Mouse (Mus musculus) forebrain, embryonic 11.5 days (tissue): ENCODE measurements around the gene Olfr351. TPM values are rescaled to one million over a fixed set of nuclear protein-coding genes. Genes with fewer than 3 reads are reported as not detected.

Source experiments
- ATAC-seq: fragments of 200-750 bp; cut with Nextera tagmentation; replicated peaks from 2 replicates; pipeline ENCODE4 v1.8.0; 2017; ENCODE audit warnings: moderate TSS enrichment; ENCODE audit not compliant: low FRiP score
- DNase-seq: peaks from one replicate; pipeline ENCODE4 v3.0.0-alpha.2; 2017; ENCODE audit warnings: low spot score
- H3K27ac ChIP-seq: fragments of 300-500 bp; sonication (generic); 2 replicates; pipeline ENCODE4 v1.5.1; 2014; ENCODE audit warnings: low read depth, low read length
- H3K27me3 ChIP-seq: fragments of 300-500 bp; sonication (generic); 2 replicates; pipeline ENCODE4 v1.6.1; 2014; ENCODE audit warnings: mild to moderate bottlenecking, low read length, mixed read lengths; ENCODE audit not compliant: control insufficient read depth, insufficient read depth
- H3K36me3 ChIP-seq: fragments of 300-500 bp; sonication (generic); 2 replicates; pipeline ENCODE4 v1.6.1; 2014; ENCODE audit warnings: mild to moderate bottlenecking, low read length, moderate library complexity, mixed read lengths; ENCODE audit not compliant: control insufficient read depth, insufficient read depth
- H3K4me1 ChIP-seq: fragments of 300-500 bp; sonication (generic); replicated peaks from 2 replicates; pipeline ENCODE4 v1.6.1; 2014; ENCODE audit warnings: low read length, mixed read lengths; ENCODE audit not compliant: control insufficient read depth, insufficient read depth
- H3K4me2 ChIP-seq: fragments of 300-500 bp; sonication (generic); 2 replicates; pipeline ENCODE4 v1.6.1; 2014; ENCODE audit warnings: low read depth, mild to moderate bottlenecking, low read length, moderate library complexity, mixed read lengths; ENCODE audit not compliant: severe bottlenecking
- H3K4me3 ChIP-seq: fragments of 300-500 bp; sonication (generic); 2 replicates; pipeline ENCODE4 v1.5.1; 2014; ENCODE audit warnings: low read depth, low read length
- H3K9ac ChIP-seq: fragments of 300-500 bp; sonication (generic); 2 replicates; pipeline ENCODE4 v1.6.1; 2014; ENCODE audit warnings: low read length
- H3K9me3 ChIP-seq: fragments of 300-500 bp; sonication (generic); 2 replicates; pipeline ENCODE4 v1.6.1; 2016; ENCODE audit warnings: low read length, mixed read lengths; ENCODE audit not compliant: control insufficient read depth
- WGBS: fragments of 180-500 bp; shearing (Covaris S2); extraction: QIAGEN DNeasy Blood & Tissue Kit; methylation state at CpG from one replicate; pipeline ENCODE4 v1.1.7; 2014; 5-methylcytosine and 5-hydroxymethylcytosine counted together
- polyA plus RNA-seq: library from polyadenylated mRNA; unstranded; fragments of >200 nt; fragmentation: Nextera tagmentation; extraction: Ambion mirVana; gene quantifications from 2 replicates; pipeline ENCODE4 v1.2.1, GENCODE M21; 2014

Olfr351 gene
- not detected in 2 replicates for polyA plus RNA-seq

- H3K4me2 ChIP-seq = no peak within 1 kb of the TSS
- 80% methylated on average over 1 of the region's 1 CpGs for WGBS
- no peak within 1 kb of the TSS for H3K27ac ChIP-seq
- no peak within 1 kb of the TSS for H3K9ac ChIP-seq
- ATAC-seq (no peak), DNase-seq (no peak)
- H3K27me3 ChIP-seq = no peaks in the 10 kb centered on the region
- H3K36me3 ChIP-seq = no peaks in the 10 kb centered on the region
- H3K4me3 ChIP-seq = no peak within 1 kb of the TSS
- H3K9me3 ChIP-seq = no peaks in the 10 kb centered on the region; the same call in 1 of the 2 replicates
- H3K4me1 ChIP-seq = no peaks in the 10 kb centered on the region
These were observed at the start of gene Olfr351 for GRCm38 (mm10) chr2:36862560-36862959. Gene Olfr351 (minus strand): TSS chr2:36862660.

DNA sequence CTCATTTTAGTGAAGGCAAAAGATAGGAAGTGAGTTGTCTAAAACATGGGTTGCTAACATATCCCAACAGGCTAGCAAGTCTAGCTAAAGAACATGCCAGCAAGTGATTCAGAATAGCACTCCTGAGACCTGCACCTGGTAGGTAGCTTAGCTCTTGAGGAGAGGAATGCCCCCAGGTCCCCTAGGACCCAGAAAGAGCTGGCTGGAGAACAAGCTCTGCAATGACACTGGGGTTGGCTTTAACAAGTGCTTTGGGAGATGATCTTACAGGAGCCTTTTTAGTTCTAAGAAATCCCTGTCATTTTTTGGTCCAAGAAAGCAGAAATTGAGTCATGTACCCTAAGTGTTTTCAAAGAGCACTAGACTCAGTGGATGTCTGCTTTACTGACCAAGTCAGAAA, 42.9 kb upstream of the Olfr351 start, which contains the start of gene Olfr354:
Gene Olfr354 (plus strand): TSS at position 301 of the 400 bp plus-strand sequence.
- H3K36me3 ChIP-seq = no peaks in the 10 kb centered on the region
- no peaks in the 10 kb centered on the region; the same call in 1 of the 2 replicates for H3K9me3 ChIP-seq
- ATAC-seq (no peak), DNase-seq (no peak)
- H3K27me3 ChIP-seq = no peaks in the 10 kb centered on the region
- no peak within 1 kb of the TSS for H3K27ac ChIP-seq
- no peak within 1 kb of the TSS for H3K9ac ChIP-seq
- H3K4me1 ChIP-seq = no peaks in the 10 kb centered on the region
- H3K4me3 ChIP-seq = no peak within 1 kb of the TSS
- no peak within 1 kb of the TSS for H3K4me2 ChIP-seq

DNA sequence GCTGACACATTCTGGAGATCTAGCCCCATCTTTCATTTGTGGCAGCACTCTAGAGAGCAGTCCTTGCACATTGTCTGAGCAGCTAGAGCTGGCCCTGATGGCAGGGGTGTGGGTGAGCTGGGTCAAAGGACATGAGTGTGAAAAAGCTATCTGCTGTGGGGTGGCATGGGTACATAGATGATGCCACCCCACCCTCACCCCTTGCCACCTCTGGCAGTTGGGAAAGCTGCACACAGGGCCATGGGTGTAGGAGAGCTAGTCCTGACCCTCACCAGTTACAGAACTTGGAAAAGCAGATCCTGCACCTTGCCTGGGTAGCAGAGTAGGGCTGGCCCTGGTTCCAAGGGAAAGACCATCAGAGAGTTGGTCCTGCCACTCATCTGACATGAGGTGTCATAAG, 34.7 kb upstream of the Olfr351 start:
- Histone ChIP-seq H3K4me2 (no peak overlapping the region), H3K9me3 (peaks cover 4% of the 10 kb centered on the region; the same call in 1 of the 2 replicates), H3K9ac (no peak overlapping the region), H3K4me1 (no peaks in the 10 kb centered on the region), H3K4me3 (no peak overlapping the region), H3K36me3 (no peaks in the 10 kb centered on the region), H3K27me3 (no peaks in the 10 kb centered on the region), H3K27ac (no peak overlapping the region)
- no peak for DNase-seq
- no peak for ATAC-seq

- peaks cover 4% of the 10 kb centered on the region; the same call in 1 of the 2 replicates for H3K9me3 ChIP-seq
- DNase-seq (no peak), ATAC-seq (no peak)
- no peak within 1 kb of the TSS for H3K9ac ChIP-seq
- H3K4me2 ChIP-seq = no peak within 1 kb of the TSS
- no peak within 1 kb of the TSS for H3K27ac ChIP-seq
- H3K36me3 ChIP-seq = no peaks in the 10 kb centered on the region
- H3K4me3 ChIP-seq = no peak within 1 kb of the TSS
- no peaks in the 10 kb centered on the region for H3K27me3 ChIP-seq
- H3K4me1 ChIP-seq = no peaks in the 10 kb centered on the region
These were observed 30.4 kb upstream of the Olfr351 start, which contains the start of gene Olfr353 for GRCm38 (mm10) chr2:36892836-36893235. Gene Olfr353 (minus strand): TSS chr2:36892936.

- no peaks in the 10 kb centered on the region for H3K4me1 ChIP-seq
- no peaks in the 10 kb centered on the region; the same call in none of the 2 replicates for H3K9me3 ChIP-seq
- DNase-seq (no peak), ATAC-seq (no peak)
- WGBS = 91% methylated on average over 1 of the region's 1 CpGs
- H3K27ac ChIP-seq = no peak within 1 kb of the TSS
- H3K36me3 ChIP-seq = no peaks in the 10 kb centered on the region
- no peaks in the 10 kb centered on the region for H3K27me3 ChIP-seq
- H3K4me3 ChIP-seq = no peak within 1 kb of the TSS
- H3K9ac ChIP-seq = no peak within 1 kb of the TSS
- no peak within 1 kb of the TSS for H3K4me2 ChIP-seq
These were observed 5.7 kb upstream of the Olfr351 start, which contains the start of gene Olfr352 for GRCm38 (mm10) chr2:36868160-36868559. Gene Olfr352 (plus strand): TSS chr2:36868460.

DNA sequence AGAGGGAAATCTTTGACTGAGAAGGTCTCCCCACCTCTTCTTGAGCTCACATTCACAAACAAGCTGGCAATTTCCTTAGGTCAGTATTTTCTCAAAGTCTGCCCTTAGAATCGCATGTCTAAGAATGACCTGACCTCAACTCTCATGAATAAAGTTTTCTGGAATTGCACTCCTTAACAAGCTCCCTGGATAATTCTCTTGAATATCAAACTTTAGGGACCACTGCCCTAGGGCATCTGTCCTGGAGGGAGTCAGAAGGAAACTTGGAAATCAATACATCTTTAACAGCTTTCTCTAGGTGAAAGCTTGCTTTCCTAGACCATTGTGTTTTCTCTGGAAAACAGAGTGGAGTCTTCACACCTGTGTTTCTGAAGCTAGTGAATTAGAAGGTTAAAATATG, 16.4 kb downstream of the Olfr351 start, which contains the start of gene Olfr350:
Gene Olfr350 (plus strand): TSS at position 301 of the 400 bp plus-strand sequence.
- ATAC-seq (no peak), DNase-seq (no peak)
- H3K4me3 ChIP-seq = no peak within 1 kb of the TSS
- H3K36me3 ChIP-seq = no peaks in the 10 kb centered on the region
- no peaks in the 10 kb centered on the region for H3K4me1 ChIP-seq
- 90% methylated on average over 1 of the region's 1 CpGs for WGBS
- H3K27me3 ChIP-seq = no peaks in the 10 kb centered on the region
- peaks cover 2% of the 10 kb centered on the region; the same call in 1 of the 2 replicates for H3K9me3 ChIP-seq
- no peak within 1 kb of the TSS for H3K9ac ChIP-seq
- no peak within 1 kb of the TSS for H3K4me2 ChIP-seq
- no peak within 1 kb of the TSS for H3K27ac ChIP-seq

GRCm38 (mm10) chr2:36816932-36817331, 45.5 kb downstream of the Olfr351 start, which contains the start of gene Olfr3:
Gene Olfr3 (minus strand): TSS chr2:36817032.
- Histone ChIP-seq H3K4me2 (no peak within 1 kb of the TSS), H3K36me3 (no peaks in the 10 kb centered on the region), H3K4me1 (no peaks in the 10 kb centered on the region), H3K9ac (no peak within 1 kb of the TSS), H3K9me3 (peaks cover 2% of the 10 kb centered on the region; the same call in 1 of the 2 replicates), H3K4me3 (no peak within 1 kb of the TSS), H3K27me3 (no peaks in the 10 kb centered on the region), H3K27ac (no peak within 1 kb of the TSS)
- DNase-seq (no peak), ATAC-seq (no peak)
- 79% methylated on average over 1 of the region's 1 CpGs for WGBS

Other genes starting within 250 kb of the Olfr351 start
- gene Olfr345, start 222.6 kb downstream of the Olfr351 start, polyA plus RNA-seq = not detected in 2 replicates
- not detected in 2 replicates for gene Olfr346, start 176.9 kb downstream of the Olfr351 start, polyA plus RNA-seq
- gene Olfr347, start 130.8 kb downstream of the Olfr351 start, polyA plus RNA-seq = not detected in 2 replicates
- gene Olfr348, start 78.4 kb downstream of the Olfr351 start, polyA plus RNA-seq = not detected in 2 replicates
- not detected in 2 replicates for gene Olfr50, start 72.1 kb downstream of the Olfr351 start, polyA plus RNA-seq
- gene Olfr3, start 45.6 kb downstream of the Olfr351 start, polyA plus RNA-seq = not detected in 2 replicates
- gene Olfr350, start 16.4 kb downstream of the Olfr351 start, polyA plus RNA-seq = not detected in 2 replicates
- gene Olfr352, start 5.8 kb upstream of the Olfr351 start, polyA plus RNA-seq = not detected in 2 replicates
- gene Olfr353, start 30.3 kb upstream of the Olfr351 start, polyA plus RNA-seq = not detected in 2 replicates
- gene Olfr354, start 43.0 kb upstream of the Olfr351 start, polyA plus RNA-seq = not detected in 2 replicates
- not detected in 2 replicates for gene Olfr355, start 66.2 kb upstream of the Olfr351 start, polyA plus RNA-seq
- not detected in 2 replicates for gene Olfr356, start 74.5 kb upstream of the Olfr351 start, polyA plus RNA-seq
- not detected in 2 replicates for gene Olfr357, start 131.2 kb upstream of the Olfr351 start, polyA plus RNA-seq
- gene Olfr358, start 146.7 kb upstream of the Olfr351 start, polyA plus RNA-seq = not detected in 2 replicates
- not detected in 2 replicates for gene Olfr360, start 203.1 kb upstream of the Olfr351 start, polyA plus RNA-seq
- not detected in 2 replicates for gene Olfr361, start 226.6 kb upstream of the Olfr351 start, polyA plus RNA-seq